Comparison of ENCODE assay signal across 8 mouse cellular contexts in genomic region chr4:151995371-151996172, GRCm38 (mm10). TPM values are rescaled to one million over a fixed set of nuclear protein-coding genes. Genes with fewer than 3 reads are reported as not detected.
DNase-seq lines count a peak whose midpoint lies in the region; ATAC-seq and TF ChIP-seq lines count a peak whose summit lies in the region.

No protein-coding gene starts in this region.

- peak; percentile 59 for DNase-seq in gastrocnemius, postnatal 10 days
- no peak for DNase-seq in gastrocnemius, postnatal 25 days
- DNase-seq in thymus, adult 2 months, result peak; percentile 58
- no peak for DNase-seq in thymus, adult 18-20 months
- DNase-seq in lung, postnatal 10 days, result peak; percentile 59
- DNase-seq in thymus, postnatal 14 days, result peak; percentile 75
- no peak for DNase-seq in cerebellum, postnatal 25 days

- peaks cover 7% of the 10 kb centered on the region; the same call in 1 of the 2 replicates for H3K27me3 ChIP-seq in thymus, adult 2 months (ENCODE audit: control insufficient read depth, insufficient read depth, low read length)
- H3K27me3 ChIP-seq in hindbrain, embryonic 15.5 days, result no peaks in the 10 kb centered on the region

- TF ChIP-seq CTCF in thymus, adult 2 months (IDR thresholded peaks at IDR 0.05; ENCODE audit: borderline replicate concordance, control insufficient read depth, extremely low read depth, insufficient read depth, low read length, poor library complexity), result peak; percentile 8; the same call in 1 of the 2 replicates

- WGBS in thymus, adult 2 months, result 1% methylated on average over 88 of the region's 111 CpGs
- under 1% methylated on average over 80 of the region's 111 CpGs for WGBS in hindbrain, embryonic 15.5 days

- peaks cover 9% of the 10 kb centered on the region for H3K4me1 ChIP-seq in thymus, adult 2 months (replicated peaks; ENCODE audit: control insufficient read depth, insufficient read depth, low read length)
- peaks cover 25% of the 10 kb centered on the region for H3K4me1 ChIP-seq in hindbrain, embryonic 15.5 days (replicated peaks)

- peak overlapping the region; percentile 83 for H3K9ac ChIP-seq in hindbrain, embryonic 15.5 days

- no peak for TF ChIP-seq POLR2A in thymus, adult 2 months (IDR thresholded peaks at IDR 0.05; ENCODE audit: control insufficient read depth, extremely low read depth, insufficient read depth, low read length, poor library complexity)

- H3K4me3 ChIP-seq in thymus, adult 2 months (ENCODE audit: control insufficient read depth, insufficient read depth, low read length), result peak overlapping the region; percentile 97
- H3K4me3 ChIP-seq in hindbrain, embryonic 15.5 days, result peak overlapping the region; percentile 99

- peak overlapping the region; percentile 87 for H3K4me2 ChIP-seq in hindbrain, embryonic 15.5 days

- ATAC-seq in hindbrain, embryonic 15.5 days (ENCODE audit: low FRiP score, low read depth), result peak; percentile 74; the same call in 1 of the 2 replicates

- H3K9me3 ChIP-seq in hindbrain, embryonic 15.5 days, result no peaks in the 10 kb centered on the region

- H3K36me3 ChIP-seq in thymus, adult 2 months (ENCODE audit: control insufficient read depth, insufficient read depth, low read length), result peaks cover 9% of the 10 kb centered on the region; the same call in 1 of the 2 replicates
- peaks cover 18% of the 10 kb centered on the region for H3K36me3 ChIP-seq in hindbrain, embryonic 15.5 days

- no peak overlapping the region for H3K27ac ChIP-seq in thymus, adult 2 months (ENCODE audit: control insufficient read depth, insufficient read depth, low read length)
- H3K27ac ChIP-seq in hindbrain, embryonic 15.5 days (replicated peaks), result peak overlapping the region; percentile 84

RNA-seq across cellular contexts. Expression of gene Phf13, which starts 0.5 kb away (rescaled TPM):
- total RNA-seq in gastrocnemius, postnatal 10 days (2021), result 1 to 10 TPM; 6.5 to 9.5 TPM
- 1 to 10 TPM; 2.8 to 3.4 TPM for total RNA-seq in gastrocnemius, postnatal 25 days (2021)
- polyA plus RNA-seq in thymus, adult 2 months (2012; rRNA removed), result 9.6 and 11.4 TPM in 2 replicates
- 23.1 and 25.5 TPM in 2 replicates for polyA plus RNA-seq in hindbrain, embryonic 15.5 days (2015; fragmentation: Nextera tagmentation; extraction: Ambion mirVana)

RNA-seq across cellular contexts. Expression of gene Thap3, which starts 6.8 kb away (rescaled TPM):
- total RNA-seq in gastrocnemius, postnatal 10 days (2021), result 10 to 100 TPM; 34.1 to 34.4 TPM
- total RNA-seq in gastrocnemius, postnatal 25 days (2021), result 10 to 100 TPM; 27.5 to 29.3 TPM
- polyA plus RNA-seq in thymus, adult 2 months (2012; rRNA removed), result 71.0 and 72.0 TPM in 2 replicates
- 35.7 and 36.7 TPM in 2 replicates for polyA plus RNA-seq in hindbrain, embryonic 15.5 days (2015; fragmentation: Nextera tagmentation; extraction: Ambion mirVana)

RNA-seq across cellular contexts. Expression of gene Klhl21, which starts 13.0 kb away (rescaled TPM):
- 10 to 100 TPM; 28.9 to 29.3 TPM for total RNA-seq in gastrocnemius, postnatal 10 days (2021)
- total RNA-seq in gastrocnemius, postnatal 25 days (2021), result 10 to 100 TPM; 56.9 to 66.5 TPM
- polyA plus RNA-seq in thymus, adult 2 months (2012; rRNA removed), result 33.8 and 41.5 TPM in 2 replicates
- polyA plus RNA-seq in hindbrain, embryonic 15.5 days (2015; fragmentation: Nextera tagmentation; extraction: Ambion mirVana), result 4.7 and 5.4 TPM in 2 replicates

RNA-seq across cellular contexts. Expression of gene Zbtb48, which starts 31.9 kb away (rescaled TPM):
- total RNA-seq in gastrocnemius, postnatal 10 days (2021), result 1 to 10 TPM; 3.2 to 4.7 TPM
- 1 to 10 TPM; 2.5 TPM for total RNA-seq in gastrocnemius, postnatal 25 days (2021)
- polyA plus RNA-seq in thymus, adult 2 months (2012; rRNA removed), result 27.4 and 31.2 TPM in 2 replicates
- polyA plus RNA-seq in hindbrain, embryonic 15.5 days (2015; fragmentation: Nextera tagmentation; extraction: Ambion mirVana), result 18.3 and 18.5 TPM in 2 replicates

RNA-seq across cellular contexts. Expression of gene Tas1r1, which starts 42.8 kb away (rescaled TPM):
- total RNA-seq in gastrocnemius, postnatal 10 days (2021), result 1 to 10 TPM; 1.1 to 1.3 TPM
- total RNA-seq in gastrocnemius, postnatal 25 days (2021), result under 1 TPM; 0.84 to 0.86 TPM
- 0.34 and 0.40 TPM in 2 replicates for polyA plus RNA-seq in thymus, adult 2 months (2012; rRNA removed)
- polyA plus RNA-seq in hindbrain, embryonic 15.5 days (2015; fragmentation: Nextera tagmentation; extraction: Ambion mirVana), result 1.6 and 1.8 TPM in 2 replicates

Comparison
In these comparisons a context has a peak if more than half of its experiments do, and no peak if none do; other contexts are left out.
1. DNase-seq: peak in gastrocnemius, postnatal 10 days (single experiment), thymus, adult 2 months (single experiment), lung, postnatal 10 days (single experiment) and thymus, postnatal 14 days (single experiment); none in gastrocnemius, postnatal 25 days (single experiment), thymus, adult 18-20 months (0 of 2) and cerebellum, postnatal 25 days (0 of 2).